Mouse (Mus musculus) testis, postnatal 14 days (tissue): ENCODE data around the gene Dedd2.

Experiments
- DNase-seq: peaks from one replicate; pipeline ENCODE4 v3.0.0; 2021; ENCODE audit warnings: low spot score

Dedd2 gene

DNA sequence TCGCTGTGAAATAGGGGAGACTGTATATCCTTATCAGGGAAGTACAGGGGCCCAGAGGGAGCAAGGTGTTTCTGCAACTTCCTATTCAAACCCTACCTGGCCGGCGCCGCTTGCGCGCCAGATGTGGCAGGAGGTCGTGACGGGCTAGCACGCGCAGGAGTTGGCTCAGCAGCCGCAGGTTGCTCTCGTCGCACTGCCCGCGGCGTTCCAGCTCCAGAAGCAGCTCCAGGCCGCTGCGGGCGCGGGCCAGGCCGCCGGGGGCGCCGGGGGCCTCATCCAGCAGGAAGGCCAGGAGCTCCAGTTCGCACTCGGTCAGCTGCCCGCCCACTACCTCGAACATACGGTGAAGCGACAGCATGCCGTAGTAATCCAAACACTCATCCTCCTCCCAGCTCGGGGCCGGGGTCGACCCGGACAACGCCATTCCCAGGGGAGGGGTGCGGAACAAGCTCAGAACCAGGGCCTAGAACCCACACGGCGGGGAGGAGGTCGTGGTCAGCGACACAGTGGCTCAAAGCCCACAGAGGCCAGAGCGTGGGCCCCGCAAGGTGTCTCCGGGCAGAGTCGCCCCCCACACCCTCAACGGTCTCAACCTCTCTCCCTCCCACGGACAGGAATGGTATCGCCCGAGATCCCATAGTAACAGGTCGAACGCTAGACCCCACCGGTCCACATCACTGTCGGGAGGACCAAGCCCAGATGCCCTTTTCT, 1.6 kb downstream of the Dedd2 start:
- DNase-seq: peak; percentile 52

DNA sequence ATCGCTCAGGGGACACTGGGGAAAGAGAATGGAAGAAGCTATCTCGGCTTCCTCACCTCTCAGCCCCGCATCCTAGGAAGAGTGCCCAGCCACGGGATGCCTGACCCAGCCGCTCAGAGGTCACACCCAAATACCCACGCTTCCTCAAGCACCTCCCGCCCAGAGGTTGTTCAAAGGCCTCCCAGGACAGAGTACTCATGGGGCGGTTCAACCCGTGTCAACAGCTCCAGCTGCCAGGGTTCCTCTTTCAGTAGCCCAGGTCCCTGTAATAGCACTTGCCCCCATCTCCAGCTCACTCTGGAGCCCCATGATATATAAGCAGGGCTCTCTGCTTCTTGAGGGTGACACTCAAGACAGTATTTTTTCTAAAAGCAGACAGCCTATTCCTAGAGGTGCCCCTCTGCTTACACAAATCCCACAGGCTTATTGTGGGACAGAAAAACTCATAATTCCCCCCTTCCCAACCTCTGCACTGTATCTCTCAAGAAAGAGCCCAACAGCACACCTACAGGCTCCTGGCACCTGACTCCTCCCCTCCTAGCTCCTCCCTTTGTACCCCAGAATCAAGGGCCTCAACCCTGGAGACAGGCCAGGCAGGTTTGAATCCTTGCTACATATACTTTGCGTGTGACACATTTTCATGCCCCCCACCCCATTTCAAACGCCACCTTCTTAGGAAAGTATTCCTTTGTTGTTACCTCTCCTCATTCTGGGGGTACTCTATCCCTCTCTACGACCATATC, 2.6 kb downstream of the Dedd2 start:
- no peak for DNase-seq

DNA sequence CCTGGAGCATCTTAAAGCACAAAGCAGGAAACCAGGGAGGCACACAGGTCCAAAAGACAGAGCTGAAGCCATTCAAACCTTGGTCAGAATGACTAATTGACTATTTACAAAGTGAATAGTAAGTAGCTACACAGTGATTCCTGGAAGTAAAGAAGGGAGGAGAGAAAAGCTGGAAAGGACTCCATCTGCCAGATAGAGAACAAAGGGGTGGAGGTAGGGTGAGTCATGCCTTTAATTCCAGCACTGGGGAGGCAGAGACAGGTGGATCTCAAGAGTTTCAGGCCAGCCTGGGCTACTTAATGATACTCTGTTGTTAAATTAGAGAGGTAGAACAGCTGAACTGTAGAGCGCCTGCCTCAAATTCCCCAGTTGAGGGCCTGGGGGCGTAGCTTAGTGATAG, 6.2 kb downstream of the Dedd2 start:
- peak; percentile 60 for DNase-seq

DNA sequence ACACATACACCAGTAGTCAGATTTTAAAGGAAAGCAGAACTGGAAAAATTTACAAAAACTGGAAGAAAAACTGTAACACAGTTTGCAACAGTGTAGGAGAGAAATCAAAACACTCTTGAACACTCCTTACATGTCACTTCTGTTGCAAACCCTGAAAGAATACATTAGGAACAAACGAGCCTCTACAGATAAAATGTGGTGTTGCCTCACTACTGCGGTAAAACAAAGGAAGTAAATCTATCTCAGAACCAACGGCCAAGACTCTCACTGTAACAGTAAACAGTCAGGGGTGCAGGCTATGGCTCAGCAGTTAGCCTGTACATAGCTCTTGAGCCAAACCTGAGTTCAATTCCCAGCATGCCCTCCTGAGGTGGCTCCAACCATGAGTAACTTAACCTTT, 7.3 kb downstream of the Dedd2 start:
- DNase-seq: no peak

DNA sequence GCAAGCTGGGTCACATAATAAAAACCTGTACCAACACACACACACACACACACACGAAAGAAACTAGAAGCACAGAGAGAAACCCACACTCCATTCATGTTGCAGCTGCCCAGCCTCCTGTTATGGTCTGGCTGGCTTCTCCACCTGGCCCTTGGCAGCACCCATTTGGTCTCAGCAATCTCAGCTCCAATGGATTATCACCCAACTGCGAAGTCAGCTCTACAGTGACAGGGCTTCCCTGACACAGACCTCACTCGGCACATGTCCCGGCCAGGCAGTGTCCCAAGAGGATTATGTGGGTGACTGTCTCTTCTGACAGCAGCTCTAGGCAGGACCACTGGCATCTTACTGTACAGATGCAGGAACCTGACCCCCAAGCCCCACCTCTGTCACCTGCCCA, 9.9 kb downstream of the Dedd2 start:
- no peak for DNase-seq

DNA sequence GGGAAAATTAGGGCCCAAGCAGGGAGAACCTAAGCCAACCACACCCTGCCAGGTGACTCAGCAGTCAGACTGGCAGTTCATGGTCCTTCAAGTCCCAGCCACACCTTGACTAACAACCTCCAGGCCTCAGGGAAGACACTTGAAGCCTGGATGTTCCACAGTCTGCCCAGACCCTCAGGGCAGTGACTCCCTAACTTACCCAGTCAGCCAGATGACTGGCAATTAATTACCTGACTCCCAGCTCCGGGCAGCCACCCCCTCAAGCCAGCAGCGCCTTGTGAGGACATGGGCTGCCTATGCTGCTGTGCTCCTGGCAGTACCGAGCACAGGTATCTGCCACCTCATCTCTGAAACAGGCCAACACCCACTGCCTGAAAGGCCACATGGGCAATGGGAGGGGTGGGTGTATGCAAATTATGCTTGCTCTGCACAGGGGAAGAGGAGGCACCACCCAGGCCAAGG, 11.2 kb downstream of the Dedd2 start:
- DNase-seq: no peak

DNA sequence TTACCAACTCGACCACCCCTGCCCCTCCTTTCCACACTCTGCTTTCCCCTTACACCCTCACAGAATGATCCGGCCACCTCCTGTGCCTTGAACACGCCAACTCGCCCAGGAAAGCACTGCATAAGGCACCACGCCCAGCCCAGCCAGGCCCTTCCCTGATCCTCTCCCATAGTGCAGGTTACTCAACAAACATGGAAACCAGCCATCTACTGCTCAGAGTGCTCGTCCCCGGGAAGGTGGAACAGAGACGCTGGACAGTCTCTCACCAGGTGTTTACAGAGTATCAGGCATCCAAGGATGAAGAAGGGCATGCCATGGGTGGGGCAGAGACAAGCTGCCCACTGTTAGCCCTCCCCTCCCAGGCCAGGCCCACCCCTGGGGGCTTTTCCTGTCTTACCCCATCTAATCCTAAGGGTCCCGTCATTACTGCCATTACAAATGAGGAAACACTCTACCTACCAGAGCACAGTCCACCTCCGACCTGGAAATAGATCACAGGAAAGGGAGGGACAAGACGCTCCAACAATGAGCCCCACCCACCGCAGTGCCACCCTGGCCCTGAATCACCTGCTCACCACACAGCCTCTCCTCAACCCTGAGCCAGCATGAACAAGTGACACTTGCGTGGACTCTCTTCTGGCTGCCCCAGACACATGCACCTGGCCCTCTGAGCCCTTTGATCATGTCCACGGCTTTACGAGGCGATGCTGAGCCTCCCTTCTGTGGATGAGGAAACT, 14.2 kb downstream of the Dedd2 start:
- no peak for DNase-seq

DNA sequence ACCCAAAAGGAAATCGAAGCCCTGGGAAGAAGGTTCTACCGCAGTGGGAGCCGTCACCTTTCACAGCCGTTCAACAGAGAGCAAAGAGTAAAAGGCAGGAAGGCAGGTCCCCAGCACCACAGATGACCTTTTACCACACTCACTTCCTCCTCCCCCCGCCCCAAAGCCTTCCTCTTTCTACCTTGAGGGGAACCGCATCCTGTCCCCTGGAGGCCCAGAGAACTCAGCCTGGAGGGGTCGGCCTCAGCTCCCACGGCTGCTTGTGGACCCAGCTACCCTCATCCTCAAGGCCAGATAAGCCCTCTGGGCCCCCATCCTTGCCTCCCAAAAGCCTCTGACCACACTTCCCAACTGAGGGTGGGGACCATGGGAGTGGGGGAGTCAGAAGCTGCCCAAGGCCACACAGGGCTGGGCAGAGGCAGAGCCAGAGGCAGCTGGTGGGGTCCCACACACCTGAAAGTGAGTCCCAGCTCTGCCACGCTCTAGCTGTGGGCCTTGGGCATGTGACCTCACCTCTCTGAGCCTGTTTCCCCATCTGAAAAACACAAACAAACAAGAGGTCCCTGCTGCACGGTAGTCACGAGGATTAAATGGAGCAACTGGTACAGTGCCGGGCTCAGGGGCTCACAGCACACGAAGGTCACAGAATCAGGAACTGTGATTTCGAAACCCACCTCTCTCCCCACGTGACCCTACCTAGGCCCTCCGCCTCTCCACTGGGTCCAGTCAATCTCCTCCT, 14.9 kb downstream of the Dedd2 start:
- no peak for DNase-seq

DNA sequence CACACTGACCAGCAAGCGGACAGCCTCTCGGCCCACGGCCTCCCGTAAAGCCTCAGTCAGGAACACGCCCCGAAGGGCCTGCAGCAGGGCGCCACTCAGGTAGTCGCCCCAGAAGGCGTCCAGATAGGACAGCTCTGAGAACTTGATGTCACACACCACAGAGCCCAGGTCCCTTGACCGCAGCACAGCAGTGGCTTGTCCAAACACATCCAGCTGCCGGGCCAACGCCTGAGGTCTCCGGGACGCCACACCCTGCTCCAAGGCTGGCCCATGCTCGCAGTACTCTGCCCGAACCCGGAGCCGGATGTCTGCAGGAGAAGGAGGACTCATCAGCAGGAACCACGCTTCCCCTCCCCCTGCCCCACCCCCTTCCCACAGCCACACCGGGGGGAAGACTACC, 16.8 kb downstream of the Dedd2 start:
- no peak for DNase-seq

DNA sequence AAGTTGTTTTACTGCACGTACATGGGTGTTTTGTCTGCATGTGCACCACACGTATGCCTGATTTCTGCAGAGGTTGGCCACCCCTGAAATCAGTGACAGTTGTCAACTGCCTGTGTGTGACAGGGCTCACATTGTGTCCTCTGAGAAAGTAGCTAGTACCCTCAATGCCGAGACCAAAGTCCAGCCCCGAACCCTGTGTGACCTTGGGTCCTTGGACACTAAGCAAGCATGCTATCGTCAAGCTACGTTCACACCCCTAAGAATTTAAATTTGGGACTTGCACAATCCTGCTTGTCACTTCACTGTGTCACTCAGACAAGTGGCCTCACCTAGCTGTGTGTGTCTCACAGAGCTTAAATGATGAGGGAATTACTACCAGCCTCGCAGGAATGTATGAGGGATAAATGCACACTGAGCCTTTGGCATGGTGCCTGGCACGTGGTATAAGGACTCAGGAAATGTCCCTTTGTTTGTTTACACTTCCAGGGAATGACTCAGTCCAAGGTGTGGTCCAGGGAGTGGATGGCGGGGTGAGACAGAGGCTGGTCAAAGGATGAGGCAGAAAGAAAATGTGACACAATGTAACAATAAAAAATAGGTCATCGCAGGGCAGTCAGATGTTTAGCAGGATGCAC, 22.9 kb downstream of the Dedd2 start:
- DNase-seq: no peak

DNA sequence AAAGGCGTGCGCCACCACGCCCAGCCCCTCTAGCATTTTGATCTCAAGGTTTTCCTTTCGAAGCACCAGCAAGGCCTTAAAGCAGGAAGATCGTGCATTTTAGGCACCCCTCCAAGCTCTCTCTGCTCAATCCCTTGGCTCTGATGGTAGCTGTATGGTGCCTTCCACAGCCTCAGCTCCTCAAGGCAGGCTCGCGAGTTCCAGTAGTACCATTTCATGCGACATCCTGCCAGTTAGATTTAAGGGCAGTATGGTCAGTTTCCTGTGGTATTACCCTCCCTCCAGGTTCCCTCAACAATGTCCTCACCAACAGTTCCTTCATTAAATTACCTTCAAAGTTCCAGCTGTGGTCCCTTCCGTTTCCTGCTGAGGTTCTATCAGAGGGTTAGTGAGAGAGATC, 24.3 kb downstream of the Dedd2 start:
- DNase-seq: no peak

DNA sequence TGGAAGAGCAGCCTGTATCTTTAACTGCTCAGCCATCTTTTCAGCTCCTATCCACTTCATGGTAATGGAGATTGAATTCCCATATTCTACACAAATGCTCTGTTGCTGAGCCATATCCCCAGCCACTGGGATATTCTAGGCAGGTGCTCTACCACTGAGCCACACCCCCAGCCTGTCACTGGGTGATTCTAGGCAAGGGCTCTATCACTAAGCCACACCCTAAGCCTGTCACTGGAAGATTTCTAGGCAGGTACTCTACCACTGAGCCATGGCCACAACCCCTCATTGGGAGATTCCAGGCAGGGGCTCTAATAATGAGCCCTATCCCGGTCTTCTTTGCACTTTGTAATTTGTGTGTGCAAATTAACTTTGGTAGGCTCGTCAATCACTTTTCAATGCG, 25.3 kb downstream of the Dedd2 start:
- no peak for DNase-seq

DNA sequence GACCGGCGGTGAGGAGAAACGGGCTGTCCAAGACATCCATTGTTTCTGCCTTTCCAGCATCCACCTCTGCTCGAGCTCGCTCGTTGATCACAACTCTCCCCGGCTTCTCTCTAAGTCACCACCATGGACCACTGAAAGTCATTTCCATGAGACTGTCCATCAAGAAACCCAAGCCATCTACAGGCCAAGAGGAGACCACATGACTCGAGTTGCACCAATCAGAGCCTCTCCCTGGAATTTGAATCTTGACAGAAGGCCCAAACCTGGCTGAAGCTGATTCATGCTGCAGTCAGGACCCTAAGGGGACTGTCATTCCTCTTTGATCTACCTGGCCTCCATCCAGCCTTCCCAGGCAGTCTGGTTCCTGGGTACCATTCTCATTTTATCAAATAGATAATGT, 28.3 kb downstream of the Dedd2 start:
- DNase-seq: no peak

DNA sequence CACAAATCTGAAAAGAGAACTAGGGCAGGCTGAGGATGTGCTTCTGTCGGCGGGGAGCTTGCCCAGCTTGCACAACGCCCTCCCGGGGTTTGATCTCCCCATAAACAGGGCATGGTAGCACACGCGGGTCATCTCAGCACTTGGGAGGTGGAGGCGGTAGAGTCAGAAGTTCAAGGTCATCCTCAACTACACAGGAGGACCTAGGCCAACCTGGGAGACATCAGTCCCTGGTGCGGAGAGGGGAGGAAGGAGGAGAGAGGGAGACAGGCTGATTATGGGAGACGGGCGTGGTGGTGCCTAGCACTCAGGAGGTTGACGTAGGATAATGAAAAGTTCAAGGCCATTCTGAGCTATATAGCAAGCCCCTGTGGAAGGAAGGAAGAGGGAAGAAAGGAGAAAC, 29.6 kb downstream of the Dedd2 start:
- no peak for DNase-seq

DNA sequence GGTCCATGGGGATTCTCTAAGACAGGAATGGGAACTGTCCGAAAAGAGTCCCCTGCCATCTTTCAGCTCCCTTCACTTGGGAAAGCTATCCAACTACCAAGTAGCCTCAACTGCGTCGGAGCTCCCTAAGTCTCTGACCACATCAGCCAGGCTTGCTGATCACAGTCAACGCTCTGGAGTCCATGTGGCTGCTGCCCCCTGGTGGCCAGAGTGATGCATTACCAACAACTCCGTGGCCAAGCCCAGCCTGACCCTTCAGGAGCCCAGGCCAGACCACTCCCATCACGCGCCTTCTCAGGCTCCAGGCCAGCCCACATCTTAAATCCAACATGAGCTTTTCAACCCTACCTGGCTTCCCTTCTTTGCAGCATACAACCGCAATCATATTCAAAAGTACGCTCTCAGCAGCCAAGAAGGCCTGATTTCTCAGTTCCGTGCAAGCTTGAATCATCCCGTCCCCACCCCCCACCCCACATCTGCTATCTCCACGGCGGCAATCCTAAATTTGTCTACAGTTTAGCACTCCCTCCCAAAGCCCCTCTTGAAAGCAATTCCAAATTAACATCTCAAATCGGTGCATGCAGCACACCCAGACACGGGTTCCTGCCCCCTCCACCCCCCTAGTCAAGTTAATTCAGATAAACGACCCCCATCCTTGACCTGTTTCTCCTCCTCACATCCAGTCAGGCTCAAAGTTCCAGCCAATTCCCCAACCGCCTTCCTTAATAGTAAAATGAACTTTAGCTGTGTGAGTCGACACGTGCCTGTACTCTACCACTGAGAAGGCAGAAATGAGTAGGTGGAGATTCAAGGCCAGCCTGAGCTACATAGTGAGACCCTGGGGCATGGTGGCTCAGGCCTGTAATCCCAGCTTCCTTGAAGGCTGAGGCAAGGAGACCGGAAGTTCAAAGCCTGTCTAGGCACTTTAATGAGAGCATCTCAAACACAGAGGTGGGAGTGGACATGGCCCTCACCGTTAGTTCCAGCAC, 32.5 kb downstream of the Dedd2 start:
- peak; percentile 81 for DNase-seq

DNA sequence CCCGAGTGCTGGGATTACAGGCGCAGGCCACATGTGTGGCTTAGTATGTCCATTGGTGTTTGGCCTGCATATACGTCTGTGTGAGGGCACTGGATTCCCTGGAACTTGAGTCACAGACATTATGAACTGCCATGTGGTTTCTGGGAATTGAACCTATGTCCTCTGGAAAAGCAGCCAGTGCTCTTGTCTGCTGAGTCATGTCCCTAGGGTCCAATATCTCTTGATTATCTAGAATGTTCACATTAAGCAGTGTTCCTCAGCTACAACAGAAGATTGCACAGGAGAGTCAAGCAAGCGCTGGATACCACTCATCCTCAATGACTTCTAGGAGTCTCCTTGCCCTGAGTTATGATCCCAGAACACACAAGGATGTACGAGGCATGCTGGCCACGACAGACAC, 36.3 kb downstream of the Dedd2 start:
- DNase-seq: no peak

DNA sequence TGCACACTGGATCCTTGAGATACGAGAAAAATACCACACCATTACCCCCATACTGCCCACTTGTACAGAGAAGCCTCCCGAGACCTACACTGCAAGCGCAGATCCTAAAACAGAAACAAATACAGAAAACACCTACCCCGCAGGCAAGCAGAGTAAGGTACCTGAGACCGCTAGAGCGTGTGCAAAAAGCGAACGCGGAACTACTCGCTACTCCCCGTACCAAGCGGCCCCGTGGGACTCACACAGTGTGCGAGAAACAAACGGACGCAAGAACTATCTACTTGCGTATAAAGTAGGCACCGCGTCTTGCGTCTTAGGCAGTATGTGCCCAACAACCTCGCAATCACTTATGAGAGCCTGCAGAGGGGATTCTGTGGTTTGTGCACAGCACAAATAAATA, 38.6 kb downstream of the Dedd2 start:
- DNase-seq: no peak

DNA sequence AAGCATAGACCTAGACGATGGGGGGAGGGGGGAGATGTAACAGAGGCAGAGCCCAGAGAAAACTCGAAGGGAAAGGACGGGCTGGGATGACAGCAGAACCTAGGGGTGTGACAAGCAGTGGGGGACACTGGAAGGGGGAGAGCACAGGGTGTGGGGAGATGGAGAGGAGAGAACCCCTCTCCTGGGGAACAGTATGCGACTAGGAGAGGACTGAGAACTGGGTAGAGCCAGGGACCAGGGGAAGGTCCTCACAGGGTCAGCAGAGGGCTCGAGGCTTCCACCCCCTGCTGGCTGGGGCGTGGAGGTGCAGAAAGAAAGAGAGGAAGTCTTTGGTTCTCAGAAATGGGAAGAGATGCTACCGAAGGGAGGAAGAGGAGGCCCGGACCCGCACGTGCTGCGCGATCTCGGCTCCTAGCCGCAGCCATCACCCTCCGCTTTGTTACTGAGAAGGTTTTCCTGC, 39.1 kb downstream of the Dedd2 start:
- DNase-seq: no peak

DNA sequence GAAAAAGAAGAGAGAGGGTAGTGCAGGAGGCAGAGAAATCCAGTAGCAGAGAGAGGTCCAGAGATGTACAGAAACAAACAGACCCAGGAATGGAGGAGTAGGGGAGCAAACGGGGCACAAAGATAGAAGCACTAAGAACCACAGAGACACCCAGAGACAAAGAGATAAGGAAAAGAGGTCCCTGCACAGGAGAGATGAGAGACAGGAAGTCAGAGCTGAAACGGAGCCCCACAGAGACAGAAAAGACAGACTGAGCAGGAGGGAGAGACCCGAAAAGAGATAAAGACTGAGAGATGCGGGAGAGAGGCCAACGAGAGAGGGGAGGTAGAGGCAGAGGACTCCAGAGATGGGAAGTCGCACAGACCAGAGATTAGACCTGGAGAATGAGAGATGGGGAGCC, 39.9 kb downstream of the Dedd2 start:
- DNase-seq: no peak

DNA sequence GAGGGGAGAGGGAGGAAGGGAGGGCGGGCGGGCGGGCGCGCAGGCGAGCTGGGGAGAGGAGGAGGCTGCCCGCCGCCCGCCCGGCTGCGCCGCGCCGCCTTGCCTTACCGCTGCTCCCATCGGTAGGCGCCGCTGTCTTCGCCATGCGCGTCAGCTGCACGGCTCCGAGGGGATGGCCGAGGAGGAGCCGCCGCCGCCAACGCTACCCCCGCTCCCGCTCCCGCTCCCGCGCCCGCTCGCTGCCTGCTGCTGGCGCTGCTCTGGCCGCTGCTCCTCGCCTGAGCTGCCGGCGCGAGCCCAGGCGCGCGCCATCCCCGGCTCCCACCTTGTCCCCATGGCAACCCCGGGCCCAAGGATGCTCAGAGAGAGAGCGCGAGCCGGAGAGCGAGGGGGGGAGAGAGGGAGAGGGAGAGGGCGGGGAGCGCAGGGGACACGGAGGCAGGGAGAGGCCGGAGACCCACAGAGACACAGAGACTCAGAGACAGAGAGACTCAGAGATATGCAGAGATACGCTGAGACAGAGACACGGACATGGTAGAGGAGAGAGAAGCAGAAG, 40.7 kb downstream of the Dedd2 start, which contains the start of gene Pou2f2:
Gene Pou2f2 (minus strand): TSS at position 121 of the 556 bp plus-strand sequence.
- DNase-seq: peak; percentile 44
